Mouse (Mus musculus) limb, embryonic 15.5 days (tissue): ENCODE measurements at regions not wholly inside any gene's neighbourhood (a gene's known extent, or its start where the extent isn't known, plus 50 kb on each side); places are given as distances from the start of the nearest gene placed in this dataset.

Experiments
- ATAC-seq: fragments of 200-750 bp; cut with Nextera tagmentation; 2 replicates; pipeline ENCODE4 v1.8.0; 2017; ENCODE audit warnings: low read depth, moderate TSS enrichment; ENCODE audit not compliant: insufficient number of reproducible peaks, low FRiP score, low TSS enrichment
- H3K27ac ChIP-seq: fragments of 300-500 bp; sonication (generic); 2 replicates; pipeline ENCODE4 v1.5.1; 2015; ENCODE audit warnings: moderate library complexity, mild to moderate bottlenecking, inconsistent platforms
- H3K27me3 ChIP-seq: fragments of 300-500 bp; sonication (generic); 2 replicates; pipeline ENCODE4 v1.6.1; 2015; ENCODE audit warnings: inconsistent platforms
- H3K36me3 ChIP-seq: fragments of 300-500 bp; sonication (generic); 2 replicates; pipeline ENCODE4 v1.6.1; 2015; ENCODE audit warnings: inconsistent platforms
- H3K4me1 ChIP-seq: fragments of 300-500 bp; sonication (generic); 2 replicates; pipeline ENCODE4 v1.6.1; 2015; ENCODE audit warnings: inconsistent platforms
- H3K4me2 ChIP-seq: fragments of 300-500 bp; sonication (generic); 2 replicates; pipeline ENCODE4 v1.6.1; 2015; ENCODE audit warnings: mild to moderate bottlenecking, inconsistent platforms
- H3K4me3 ChIP-seq: fragments of 300-500 bp; sonication (generic); 2 replicates; pipeline ENCODE4 v1.5.1; 2015; ENCODE audit warnings: mild to moderate bottlenecking, inconsistent platforms
- H3K9ac ChIP-seq: fragments of 300-500 bp; sonication (generic); 2 replicates; pipeline ENCODE4 v1.6.1; 2015; ENCODE audit warnings: inconsistent platforms
- H3K9me3 ChIP-seq: fragments of 300-500 bp; sonication (generic); 2 replicates; pipeline ENCODE4 v1.6.1; 2016; ENCODE audit warnings: inconsistent platforms
- WGBS: fragments of 180-500 bp; shearing (Covaris S2); methylation state at CpG from one replicate; pipeline ENCODE4 v1.1.7; 2015; 5-methylcytosine and 5-hydroxymethylcytosine counted together

GRCm38 (mm10) chr15:97519919-97520345 is 185.7 kb downstream of the Rpap3 start:
- no peaks in the 10 kb centered on the region for H3K27me3 ChIP-seq
- H3K4me1 ChIP-seq: no peaks in the 10 kb centered on the region
- H3K36me3 ChIP-seq: no peaks in the 10 kb centered on the region
- 80% methylated on average over 8 of the region's 8 CpGs for WGBS
- no peaks in the 10 kb centered on the region for H3K9me3 ChIP-seq
- H3K27ac ChIP-seq: no peak overlapping the region
- H3K4me3 ChIP-seq: no peak overlapping the region
- no peak overlapping the region for H3K4me2 ChIP-seq
- H3K9ac ChIP-seq: no peak overlapping the region
- no peak for ATAC-seq

GRCm38 (mm10) chr15:97517926-97518325 is 187.7 kb downstream of the Rpap3 start:
- 47% methylated on average over 10 of the region's 10 CpGs for WGBS
- no peak overlapping the region for H3K9ac ChIP-seq
- H3K4me1 ChIP-seq: no peaks in the 10 kb centered on the region
- H3K27me3 ChIP-seq: no peaks in the 10 kb centered on the region
- no peaks in the 10 kb centered on the region for H3K36me3 ChIP-seq
- no peak overlapping the region for H3K27ac ChIP-seq
- no peaks in the 10 kb centered on the region for H3K9me3 ChIP-seq
- ATAC-seq: no peak
- no peak overlapping the region for H3K4me3 ChIP-seq
- no peak overlapping the region for H3K4me2 ChIP-seq

GRCm38 (mm10) chr15:97517188-97517587 is 188.4 kb downstream of the Rpap3 start:
- Histone ChIP-seq H3K9ac (no peak overlapping the region), H3K9me3 (no peaks in the 10 kb centered on the region), H3K4me3 (no peak overlapping the region), H3K36me3 (no peaks in the 10 kb centered on the region), H3K4me1 (no peaks in the 10 kb centered on the region), H3K27ac (no peak overlapping the region), H3K27me3 (no peaks in the 10 kb centered on the region), H3K4me2 (no peak overlapping the region)
- 90% methylated on average over 11 of the region's 11 CpGs for WGBS
- ATAC-seq: no peak

- H3K9ac ChIP-seq: no peak overlapping the region
- no peak overlapping the region for H3K27ac ChIP-seq
- H3K27me3 ChIP-seq: no peaks in the 10 kb centered on the region
- H3K36me3 ChIP-seq: no peaks in the 10 kb centered on the region
- H3K4me1 ChIP-seq: no peaks in the 10 kb centered on the region
- ATAC-seq: no peak
- WGBS: 78% methylated on average over 4 of the region's 4 CpGs
- no peak overlapping the region for H3K4me3 ChIP-seq
- H3K4me2 ChIP-seq: no peak overlapping the region
- H3K9me3 ChIP-seq: no peaks in the 10 kb centered on the region
These were observed 189.9 kb downstream of the Rpap3 start for GRCm38 (mm10) chr15:97515773-97516172.

- Histone ChIP-seq H3K9me3 (no peaks in the 10 kb centered on the region), H3K4me3 (no peak overlapping the region), H3K27me3 (no peaks in the 10 kb centered on the region), H3K9ac (no peak overlapping the region), H3K36me3 (no peaks in the 10 kb centered on the region), H3K4me2 (no peak overlapping the region), H3K27ac (0 out of 2 replicates have a peak overlapping the region, but pooled peaks have one; percentile 5), H3K4me1 (0 out of 2 replicates have a peak, but pooled peaks cover 3% of the 10 kb centered on the region)
- ATAC-seq: no peak
- WGBS: 82% methylated on average over 16 of the region's 16 CpGs
These were observed 197.8 kb downstream of the Rpap3 start for GRCm38 (mm10) chr15:97507656-97508306.

- no peaks in the 10 kb centered on the region for H3K36me3 ChIP-seq
- 63% methylated on average over 11 of the region's 11 CpGs for WGBS
These were observed 198.4 kb downstream of the Rpap3 start for GRCm38 (mm10) chr15:97507176-97507575.

GRCm38 (mm10) chr15:97505715-97506114 is 199.9 kb downstream of the Rpap3 start:
- H3K27me3 ChIP-seq: no peaks in the 10 kb centered on the region
- H3K27ac ChIP-seq: no peak overlapping the region
- ATAC-seq: no peak
- H3K9ac ChIP-seq: no peak overlapping the region
- no peak overlapping the region for H3K4me2 ChIP-seq
- H3K36me3 ChIP-seq: no peaks in the 10 kb centered on the region
- H3K9me3 ChIP-seq: no peaks in the 10 kb centered on the region
- H3K4me1 ChIP-seq: 0 out of 2 replicates have a peak, but pooled peaks cover 3% of the 10 kb centered on the region
- WGBS: 81% methylated on average over 11 of the region's 11 CpGs
- H3K4me3 ChIP-seq: no peak overlapping the region

More at GRCm38 (mm10) chr15:97507176-97507575, 198.4 kb downstream of the Rpap3 start:
- ATAC-seq: no peak
- no peaks in the 10 kb centered on the region for H3K9me3 ChIP-seq
- no peak overlapping the region for H3K4me3 ChIP-seq
- no peaks in the 10 kb centered on the region for H3K27me3 ChIP-seq
- H3K4me1 ChIP-seq: 0 out of 2 replicates have a peak, but pooled peaks cover 3% of the 10 kb centered on the region
- H3K9ac ChIP-seq: no peak overlapping the region
- no peak overlapping the region for H3K27ac ChIP-seq
- H3K4me2 ChIP-seq: no peak overlapping the region

GRCm38 (mm10) chr15:97504325-97504724 is 201.3 kb downstream of the Rpap3 start:
- 0 out of 2 replicates have a peak, but pooled peaks cover 3% of the 10 kb centered on the region for H3K4me1 ChIP-seq
- ATAC-seq: no peak
- H3K27me3 ChIP-seq: no peaks in the 10 kb centered on the region
- H3K9ac ChIP-seq: no peak overlapping the region
- no peaks in the 10 kb centered on the region for H3K9me3 ChIP-seq
- WGBS: 95% methylated on average over 1 of the region's 1 CpGs
- H3K36me3 ChIP-seq: no peaks in the 10 kb centered on the region
- H3K4me2 ChIP-seq: no peak overlapping the region
- no peak overlapping the region for H3K27ac ChIP-seq
- H3K4me3 ChIP-seq: no peak overlapping the region

- Histone ChIP-seq H3K27ac (no peak overlapping the region), H3K9me3 (no peaks in the 10 kb centered on the region), H3K4me1 (0 out of 2 replicates have a peak, but pooled peaks cover 3% of the 10 kb centered on the region), H3K4me3 (no peak overlapping the region), H3K4me2 (no peak overlapping the region), H3K9ac (no peak overlapping the region), H3K27me3 (no peaks in the 10 kb centered on the region), H3K36me3 (no peaks in the 10 kb centered on the region)
- WGBS: 86% methylated on average over 7 of the region's 7 CpGs
- ATAC-seq: no peak
These were observed 203.6 kb downstream of the Rpap3 start for GRCm38 (mm10) chr15:97502056-97502455.

GRCm38 (mm10) chr15:97501420-97501819 is 204.2 kb downstream of the Rpap3 start:
- Histone ChIP-seq H3K9ac (no peak overlapping the region), H3K36me3 (no peaks in the 10 kb centered on the region), H3K9me3 (no peaks in the 10 kb centered on the region), H3K4me3 (no peak overlapping the region), H3K4me1 (no peaks in the 10 kb centered on the region), H3K27me3 (no peaks in the 10 kb centered on the region), H3K4me2 (no peak overlapping the region), H3K27ac (no peak overlapping the region)
- ATAC-seq: no peak
- WGBS: 75% methylated on average over 9 of the region's 9 CpGs

GRCm38 (mm10) chr15:97499821-97500385 is 205.7 kb downstream of the Rpap3 start:
- no peak overlapping the region for H3K9ac ChIP-seq
- H3K4me3 ChIP-seq: no peak overlapping the region
- 55% methylated on average over 4 of the region's 4 CpGs for WGBS
- H3K27ac ChIP-seq: no peak overlapping the region
- ATAC-seq: no peak
- H3K9me3 ChIP-seq: no peaks in the 10 kb centered on the region
- H3K27me3 ChIP-seq: no peaks in the 10 kb centered on the region
- no peaks in the 10 kb centered on the region for H3K4me1 ChIP-seq
- H3K36me3 ChIP-seq: no peaks in the 10 kb centered on the region
- no peak overlapping the region for H3K4me2 ChIP-seq

- Histone ChIP-seq H3K36me3 (no peaks in the 10 kb centered on the region), H3K4me3 (no peak overlapping the region), H3K9ac (no peak overlapping the region), H3K27me3 (no peaks in the 10 kb centered on the region), H3K9me3 (no peaks in the 10 kb centered on the region), H3K4me1 (no peaks in the 10 kb centered on the region), H3K27ac (no peak overlapping the region), H3K4me2 (no peak overlapping the region)
- ATAC-seq: no peak
- 47% methylated on average over 5 of the region's 5 CpGs for WGBS
These were observed 206.4 kb downstream of the Rpap3 start for GRCm38 (mm10) chr15:97499240-97499639.
